Mouse (Mus musculus): Measurements from ENCODE around the gene Fam151a.
A peak's percentile ranks its signal among the peaks of the same experiment; 100 is the strongest.
"Not testable (repeated sequence)": the region's sequence is repeated elsewhere in the genome, so short reads cannot be mapped to it uniquely, and the experiment has no call there.

The Fam151a gene

DNA sequence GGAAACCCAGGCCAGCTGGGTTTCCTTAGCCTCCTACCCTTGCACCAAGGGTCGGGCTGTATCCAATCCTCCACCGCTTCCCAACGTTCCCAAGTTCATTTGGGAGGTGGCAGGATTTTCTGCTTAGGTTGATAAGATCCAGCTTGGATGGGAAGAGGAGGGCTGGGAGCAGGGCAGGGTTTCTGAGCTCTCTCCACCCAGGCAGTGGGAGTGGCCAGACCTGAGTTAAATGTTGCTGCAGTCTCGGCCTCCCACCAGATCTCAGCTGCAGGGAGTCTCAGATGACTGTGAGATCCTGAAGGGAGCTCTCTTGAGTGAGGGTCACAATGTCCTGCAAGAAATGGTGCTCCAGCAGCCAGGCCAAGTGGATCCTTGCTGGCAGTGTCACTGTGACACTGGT, at the start of gene Fam151a:
Gene Fam151a, plus strand, starts transcription at position 254 of the 400 bp plus-strand sequence.
- DNase-seq (ENCODE audit: low read depth in 1 of 2, low spot score in 2 of 2) = no peak

DNA sequence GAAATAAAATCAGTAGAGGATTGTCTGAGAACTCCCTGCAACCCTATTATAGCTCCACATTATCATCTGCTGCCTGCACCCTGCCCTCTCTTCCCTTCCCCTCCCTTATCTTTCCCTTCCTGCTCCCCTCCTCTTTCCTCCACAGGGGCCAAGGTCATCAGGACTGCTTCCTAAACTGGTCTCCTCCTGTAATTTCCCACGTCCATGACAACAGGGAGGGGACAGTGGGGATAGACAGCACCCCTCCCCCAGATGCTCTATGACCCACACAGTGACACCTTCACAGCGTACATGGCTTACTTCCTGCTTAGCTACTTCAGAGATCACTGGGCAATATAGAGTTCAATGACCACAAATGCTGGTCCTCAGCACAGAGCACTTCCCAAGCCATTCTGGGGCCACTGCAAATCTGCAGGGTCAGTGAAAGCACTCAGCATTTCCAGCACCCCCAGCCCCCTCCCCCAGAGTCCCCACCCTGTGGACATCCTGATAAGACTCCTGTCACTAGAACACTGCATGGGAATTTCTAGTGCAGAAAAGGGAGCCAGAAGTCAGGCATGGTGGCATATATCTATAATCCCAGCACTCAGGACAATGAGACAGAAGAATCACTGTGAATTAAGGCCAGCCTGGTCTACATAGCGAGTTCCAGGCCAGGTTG, 44.9 kb upstream of the Fam151a start:
- no peak for DNase-seq (ENCODE audit: low read depth in 1 of 2, low spot score in 2 of 2)

DNA sequence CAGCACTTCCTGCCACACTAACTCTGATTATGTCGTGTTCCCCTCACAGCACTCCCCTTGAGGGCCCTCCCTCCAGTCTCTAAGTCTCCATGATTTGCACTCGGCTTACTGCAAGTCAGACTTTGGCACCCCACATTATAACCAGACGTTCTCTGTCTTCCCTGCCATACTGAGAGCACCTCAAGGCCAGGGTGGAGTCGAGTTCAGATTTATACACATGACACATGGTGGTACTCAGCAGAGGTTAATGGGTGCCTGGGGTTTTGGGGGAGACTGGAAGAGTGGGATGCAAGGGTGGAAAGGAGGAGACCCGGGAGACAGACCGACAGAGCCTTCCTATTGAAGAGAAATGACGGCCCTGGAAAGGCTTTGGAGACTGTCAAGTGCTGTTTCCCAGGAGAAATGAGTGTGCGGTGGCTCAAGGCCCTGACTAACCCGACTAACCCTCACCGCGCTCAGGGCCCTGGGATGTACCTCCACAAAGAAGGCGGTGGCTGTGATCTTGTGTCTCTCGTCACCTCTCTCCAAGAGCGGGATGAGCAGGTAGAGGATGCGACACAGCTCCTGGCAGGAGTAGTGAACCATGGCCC, 39.8 kb upstream of the Fam151a start:
- DNase-seq (ENCODE audit: low read depth in 1 of 2, low spot score in 2 of 2) = no peak

DNA sequence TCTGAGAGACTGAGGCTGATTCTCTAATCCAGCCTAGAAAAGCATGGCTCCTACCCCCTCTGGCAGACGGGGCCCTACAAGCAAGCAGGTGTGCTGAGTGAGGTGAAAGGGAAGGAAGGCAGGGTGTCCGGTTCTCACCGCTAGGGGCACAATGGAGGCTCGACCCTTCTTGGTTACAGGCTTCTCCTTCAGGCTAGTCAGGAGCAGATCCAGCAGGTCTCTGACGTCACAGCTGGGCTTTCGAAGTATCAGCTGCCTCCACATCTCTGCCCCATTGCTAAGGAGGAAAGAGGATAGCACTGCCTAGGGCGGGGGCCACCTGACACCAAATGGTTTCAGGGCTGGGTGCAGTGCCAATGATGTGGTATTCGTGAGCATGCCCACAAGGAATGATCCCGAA, 33.7 kb upstream of the Fam151a start:
- no peak for DNase-seq (ENCODE audit: low read depth in 1 of 2, low spot score in 2 of 2)

DNA sequence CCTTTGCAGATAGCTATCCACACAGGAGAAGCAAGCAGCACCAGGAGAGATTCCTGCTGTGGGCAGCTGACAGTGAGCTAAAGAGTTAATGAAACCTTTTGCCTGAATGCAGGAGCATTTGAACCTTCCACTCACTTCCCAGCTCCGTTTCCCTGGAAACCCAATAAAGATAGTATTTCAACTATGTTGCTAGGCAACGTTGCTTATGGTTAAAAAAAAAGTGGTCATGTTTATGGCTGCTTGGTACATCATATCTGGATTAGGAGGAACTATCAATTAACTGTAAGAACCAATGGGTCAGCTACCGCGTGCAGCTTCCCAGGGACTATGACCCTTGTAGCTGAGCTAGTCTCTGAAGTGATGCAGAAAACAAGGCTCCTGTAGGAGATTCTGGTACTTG, 32.9 kb upstream of the Fam151a start:
- DNase-seq (ENCODE audit: low read depth in 1 of 2, low spot score in 2 of 2) = no peak

DNA sequence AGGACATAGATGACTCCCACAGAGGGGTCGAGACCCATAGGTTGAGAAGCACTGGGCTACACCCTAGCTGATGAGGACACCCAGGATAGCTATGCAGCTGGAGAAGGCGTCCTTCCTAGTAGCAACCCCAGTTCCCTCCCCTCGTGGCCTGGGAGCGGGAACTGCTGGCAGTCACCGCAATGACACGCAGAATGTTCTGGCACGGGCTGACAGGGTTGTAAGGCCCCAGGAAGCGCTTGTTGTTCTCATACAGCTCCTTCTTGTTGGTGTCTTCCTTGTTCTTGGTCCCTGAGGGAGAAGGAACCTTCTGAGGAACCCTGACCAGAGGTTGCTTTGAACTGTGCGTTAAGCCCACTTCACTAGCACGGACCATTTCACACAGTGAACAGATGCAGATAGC, 29.7 kb upstream of the Fam151a start:
- no peak for DNase-seq (ENCODE audit: low read depth in 1 of 2, low spot score in 2 of 2)

DNA sequence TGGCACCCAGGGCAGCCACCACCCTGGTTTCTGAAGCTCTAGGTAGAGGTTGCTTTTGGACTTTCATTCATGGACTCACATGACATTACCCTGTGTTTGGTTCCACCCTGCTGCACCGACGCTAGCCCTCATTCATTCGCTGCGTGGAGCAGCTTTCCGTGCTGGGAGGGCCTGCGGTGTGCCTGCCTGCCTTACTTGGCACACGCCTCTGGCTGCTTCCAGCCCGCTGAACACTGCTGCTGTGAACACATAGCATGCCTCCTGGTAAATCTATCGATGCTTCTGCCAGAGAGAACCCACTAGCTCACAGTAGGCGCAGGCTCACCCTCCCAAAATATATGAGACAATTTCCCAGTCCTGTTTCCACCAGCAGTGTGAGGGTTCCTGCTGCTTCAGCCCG, 29.3 kb upstream of the Fam151a start:
- no peak for DNase-seq (ENCODE audit: low read depth in 1 of 2, low spot score in 2 of 2)

DNA sequence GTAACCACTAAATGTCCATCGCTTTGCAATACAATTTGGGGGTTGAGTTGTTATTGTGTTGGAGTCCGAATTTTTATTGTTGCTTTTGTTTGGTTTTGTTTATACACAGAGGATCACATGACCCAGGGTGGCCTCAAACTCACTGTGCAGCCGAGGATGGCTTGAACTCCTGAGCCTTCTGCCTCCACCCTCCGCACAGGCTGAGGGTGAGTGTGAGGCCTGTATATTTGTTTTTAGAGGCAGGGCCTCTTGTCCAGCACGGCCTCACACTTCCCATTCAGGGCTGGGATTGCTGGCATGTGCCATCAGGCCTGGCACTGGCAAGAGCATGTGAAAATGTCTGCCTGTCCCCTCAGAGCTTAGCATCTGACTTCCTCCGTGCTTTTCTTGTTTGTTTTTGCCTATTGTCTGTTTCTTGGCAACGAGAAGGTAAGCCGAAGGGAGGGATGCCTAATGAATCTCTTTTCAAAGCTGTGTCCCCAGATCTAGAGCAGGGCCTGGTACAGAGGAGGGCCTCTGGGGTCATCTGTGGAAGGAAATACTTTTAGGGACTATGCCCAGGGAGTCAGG, 28.5 kb upstream of the Fam151a start:
- no peak for DNase-seq (ENCODE audit: low read depth in 1 of 2, low spot score in 2 of 2)

DNA sequence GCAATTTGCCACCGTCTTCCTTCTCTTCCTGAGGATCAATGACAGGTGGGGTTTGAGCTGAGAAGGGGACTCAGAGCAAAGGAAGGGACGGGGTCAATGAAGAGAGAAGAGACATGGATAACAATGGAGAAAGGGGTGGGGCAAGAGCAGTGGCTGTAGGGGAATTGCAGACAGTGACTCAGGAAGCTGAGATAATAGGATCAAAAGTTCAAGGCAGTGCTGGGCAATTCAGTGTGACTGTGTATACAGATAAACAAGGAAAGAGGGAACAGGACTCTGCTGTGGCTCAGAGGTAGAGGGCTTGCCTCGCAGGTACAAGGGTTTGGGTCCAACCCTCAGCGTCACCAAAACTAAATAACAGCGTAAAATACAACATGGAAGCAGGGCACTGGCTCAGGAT, 25.7 kb upstream of the Fam151a start:
- DNase-seq (ENCODE audit: low read depth in 1 of 2, low spot score in 2 of 2) = no peak

DNA sequence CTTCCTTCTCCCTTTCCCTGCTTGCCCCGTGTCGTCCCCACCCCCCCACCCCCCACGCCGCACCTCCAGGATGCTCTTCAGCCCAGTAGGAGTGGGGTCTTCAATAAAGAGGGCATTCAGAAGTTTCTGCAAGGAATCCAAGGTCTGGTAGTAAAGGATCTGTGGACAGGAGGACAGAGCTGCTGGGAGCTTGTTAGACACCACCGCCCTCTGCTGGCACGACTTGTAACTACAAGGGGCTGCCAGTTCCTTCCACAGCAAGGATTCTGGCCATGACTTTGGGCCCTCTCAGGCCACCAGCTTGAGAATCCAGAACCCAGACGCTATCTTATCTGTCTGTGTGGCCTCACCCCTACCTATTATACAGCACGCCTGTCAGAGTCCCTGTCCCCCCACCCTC, 25.3 kb upstream of the Fam151a start:
- peak in 1 of 2 experiments; percentile 44 for DNase-seq (ENCODE audit: low read depth in 1 of 2, low spot score in 2 of 2)

DNA sequence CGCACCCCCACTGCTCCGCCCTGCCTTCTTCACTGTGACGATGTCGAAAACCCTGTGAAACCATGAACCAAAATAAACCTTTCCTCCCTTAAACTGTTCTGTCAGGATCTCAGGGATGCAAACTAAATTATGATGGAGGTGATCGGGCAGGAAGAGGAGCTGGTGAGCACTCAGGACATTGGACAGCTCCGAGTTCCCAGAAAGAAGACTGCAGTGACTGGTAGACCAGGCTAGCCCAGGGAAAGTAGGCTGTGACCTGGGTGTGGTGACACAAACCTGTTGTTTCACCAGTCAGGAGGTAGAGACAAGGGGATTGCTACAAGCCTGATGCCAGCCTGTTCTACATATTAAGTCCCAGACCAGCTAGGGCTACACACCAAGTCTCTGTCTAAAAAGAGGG, 20.1 kb upstream of the Fam151a start:
- DNase-seq (ENCODE audit: low read depth in 1 of 2, low spot score in 2 of 2) = no peak

DNA sequence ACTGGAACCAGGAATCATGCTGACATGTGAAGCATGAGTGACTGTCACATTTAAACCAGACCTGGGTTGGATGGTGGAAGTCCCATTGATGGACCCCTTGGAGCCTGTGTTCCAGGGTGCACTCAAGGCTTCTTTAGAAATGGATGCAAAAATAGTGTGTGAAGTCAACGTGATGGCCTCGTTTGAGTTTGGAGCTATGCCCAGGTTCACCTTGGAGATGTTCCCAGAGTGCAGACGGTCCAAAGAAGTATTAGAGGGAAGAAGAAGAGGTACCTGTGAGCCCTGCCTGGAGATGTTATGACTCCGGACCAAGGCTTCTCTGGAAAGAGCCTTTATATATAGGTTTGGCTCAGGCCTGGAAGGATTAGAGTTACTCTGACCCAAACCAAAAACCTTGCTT, 13.1 kb upstream of the Fam151a start:
- no peak for DNase-seq (ENCODE audit: low read depth in 1 of 2, low spot score in 2 of 2)

DNA sequence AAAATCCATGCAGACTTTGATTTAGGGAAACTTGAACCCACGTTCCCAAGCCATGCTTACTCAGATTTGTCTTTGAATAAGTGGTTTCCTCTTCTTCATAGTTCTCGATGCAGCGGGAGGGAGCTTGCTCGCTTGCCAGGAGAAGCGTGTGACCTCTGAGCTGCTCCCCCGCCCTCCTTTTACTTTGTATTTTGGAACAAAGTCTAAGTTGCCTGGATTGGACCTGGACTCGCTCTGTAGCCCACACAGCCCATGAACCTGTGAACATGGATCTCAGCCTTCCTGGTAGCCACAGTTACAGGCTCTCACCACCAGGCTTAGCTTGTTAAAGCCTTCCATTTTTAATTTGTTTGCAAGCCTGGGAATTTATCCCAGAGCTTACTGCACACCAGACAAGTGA, 2.9 kb upstream of the Fam151a start, which contains the start of gene Mroh7:
Gene Mroh7, minus strand, starts transcription at position 112 of the 400 bp plus-strand sequence.
- DNase-seq (ENCODE audit: low read depth in 1 of 2, low spot score in 2 of 2) = no peak

DNA sequence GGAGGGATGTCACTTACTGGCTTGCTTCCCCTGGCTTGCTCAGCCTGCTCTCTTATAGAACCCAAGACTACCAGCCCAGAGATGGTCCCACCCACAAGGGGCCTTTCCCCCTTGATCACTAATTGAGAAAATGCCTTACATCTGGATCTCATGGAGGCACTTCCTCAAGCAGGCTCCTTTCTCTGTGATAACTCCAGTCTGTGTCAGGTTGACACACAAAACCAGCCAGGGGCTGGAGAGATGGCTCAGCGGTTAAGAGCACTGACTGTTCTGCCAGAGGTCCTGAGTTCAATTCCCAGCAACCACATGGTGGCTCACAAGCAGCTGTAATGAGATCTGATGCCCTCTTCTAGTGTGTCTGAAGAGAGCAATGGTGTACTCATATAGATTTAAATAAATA, 3.2 kb downstream of the Fam151a start:
- not testable (repeated sequence) for DNase-seq (ENCODE audit: low read depth in 1 of 2, low spot score in 2 of 2)

DNA sequence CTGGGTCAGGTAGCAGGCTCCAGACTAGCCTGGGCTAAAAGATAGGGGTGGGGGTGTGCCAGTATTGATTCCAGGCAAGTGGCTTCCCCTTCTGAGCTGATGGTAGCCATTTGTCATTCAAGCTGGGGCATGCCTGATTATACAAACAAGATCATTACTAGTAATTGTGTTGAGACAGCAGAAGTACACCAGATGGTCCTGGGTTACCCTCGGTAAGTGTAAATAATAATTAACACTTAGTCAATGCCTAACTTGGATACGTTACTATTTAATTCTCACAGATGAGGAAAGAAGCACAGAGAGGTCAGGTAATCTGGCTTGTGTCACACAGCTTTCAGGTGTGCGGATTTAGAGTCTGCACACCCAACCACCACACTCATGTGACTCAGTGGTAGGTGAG, 4.2 kb downstream of the Fam151a start:
- no peak for DNase-seq (ENCODE audit: low read depth in 1 of 2, low spot score in 2 of 2)

DNA sequence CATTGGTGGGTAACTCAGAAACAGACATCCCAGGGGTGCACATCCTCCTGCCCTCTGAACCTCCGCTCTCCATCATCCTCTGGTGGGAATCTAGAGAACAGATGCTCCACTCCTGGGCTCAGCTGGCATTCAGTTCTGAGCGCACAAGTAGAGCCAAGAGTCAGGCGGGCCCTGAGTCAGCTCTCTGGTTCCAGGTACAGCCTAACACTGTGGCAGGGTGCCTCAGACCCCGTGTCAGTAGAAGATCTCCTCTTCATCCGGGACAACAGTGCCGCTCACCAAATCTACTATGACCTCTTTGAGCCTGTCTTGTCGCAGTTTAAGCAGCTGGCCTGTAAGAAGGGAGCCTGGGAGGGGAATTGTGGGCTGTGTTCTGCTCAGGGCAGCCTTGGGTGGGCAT, 12.2 kb downstream of the Fam151a start:
- no peak for DNase-seq (ENCODE audit: low read depth in 1 of 2, low spot score in 2 of 2)

DNA sequence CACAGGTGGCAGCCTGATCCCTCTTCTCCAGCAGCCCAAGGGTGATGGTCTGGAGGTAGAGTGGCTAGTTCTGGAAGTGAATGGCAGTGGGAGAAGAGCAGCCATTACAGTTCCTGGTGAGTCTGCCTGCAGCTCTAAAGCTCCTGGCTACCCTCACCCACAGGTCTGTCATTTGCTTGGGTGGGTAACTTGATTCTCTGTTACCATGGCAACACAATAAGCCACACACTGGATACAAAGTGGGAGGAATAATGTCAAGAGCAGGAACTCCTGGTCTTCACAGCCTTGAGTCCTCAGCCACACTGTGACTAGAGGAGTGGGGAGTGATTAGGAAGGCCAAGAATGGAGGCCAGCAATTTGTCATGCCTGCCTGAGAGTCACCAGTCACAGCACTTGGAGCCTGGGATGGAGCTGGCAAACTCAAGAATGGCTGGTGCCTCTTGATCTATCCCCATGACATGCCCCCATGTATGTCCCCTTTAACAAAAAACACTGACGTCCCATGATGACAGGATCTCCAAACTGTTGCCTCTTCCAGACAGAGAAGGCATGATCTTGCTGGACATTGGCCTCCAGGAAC, 13.4 kb downstream of the Fam151a start:
- DNase-seq (ENCODE audit: low read depth in 1 of 2, low spot score in 2 of 2) = no peak

DNA sequence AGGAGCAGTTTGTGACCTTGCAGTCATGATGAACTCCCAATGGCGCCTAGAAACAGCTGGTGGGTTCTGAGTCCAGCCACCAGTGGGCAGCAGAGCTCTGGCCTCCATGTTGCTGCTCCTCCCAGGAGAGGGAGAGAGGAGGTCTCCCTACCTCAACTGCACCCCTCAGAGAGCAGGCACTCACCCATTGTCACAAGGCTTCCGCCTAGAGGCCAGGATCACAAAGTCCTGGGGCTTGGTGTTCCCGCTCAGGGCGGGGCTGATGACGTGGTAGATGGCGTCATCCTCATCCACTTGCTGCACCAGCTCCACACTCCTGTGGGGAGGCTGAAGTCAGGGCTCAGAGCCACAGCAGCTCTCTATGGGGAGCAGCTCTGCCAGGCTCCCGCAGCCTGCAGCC, 16.0 kb downstream of the Fam151a start:
- no peak for DNase-seq (ENCODE audit: low read depth in 1 of 2, low spot score in 2 of 2)

DNA sequence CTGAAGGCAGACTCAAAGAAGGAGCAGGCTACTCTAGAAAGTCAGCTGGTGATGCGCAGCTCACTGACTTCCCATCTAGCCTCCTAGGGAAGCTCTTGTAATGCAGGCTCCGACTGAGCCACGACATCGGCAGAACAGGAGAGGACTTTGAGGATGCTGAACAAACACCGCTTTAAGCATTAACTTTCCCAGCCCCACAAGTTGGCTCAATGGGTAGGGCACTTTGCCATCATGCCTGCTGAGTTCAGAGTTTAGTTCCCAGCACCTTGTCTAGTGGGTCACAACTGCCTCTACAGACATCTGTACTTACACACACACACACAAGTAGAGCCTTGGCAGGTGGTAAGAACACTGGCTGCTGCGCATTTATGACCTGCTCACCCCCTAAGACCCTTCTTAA, 18.0 kb downstream of the Fam151a start:
- no peak for DNase-seq (ENCODE audit: low read depth in 1 of 2, low spot score in 2 of 2)

DNA sequence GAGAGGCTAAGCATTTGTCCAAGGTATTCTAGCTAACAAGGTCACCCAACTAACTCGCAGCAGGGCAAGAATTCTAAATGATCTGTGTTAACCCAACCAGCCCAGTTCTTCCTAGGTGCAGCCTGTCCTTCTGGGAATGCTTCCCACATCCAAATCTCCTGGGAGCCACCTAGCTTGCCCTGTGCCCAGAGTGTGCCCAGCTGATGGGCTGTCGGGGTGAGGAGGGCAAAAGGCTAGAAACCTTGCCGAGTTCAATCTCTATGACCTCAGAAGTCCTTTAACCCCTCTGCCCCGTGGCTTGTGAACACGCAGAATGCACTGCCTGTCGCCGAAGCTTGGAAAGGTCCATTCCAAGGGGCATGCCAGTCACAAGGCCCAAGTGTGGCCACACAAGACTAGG, 30.5 kb downstream of the Fam151a start:
- DNase-seq (ENCODE audit: low read depth in 1 of 2, low spot score in 2 of 2) = no peak

DNA sequence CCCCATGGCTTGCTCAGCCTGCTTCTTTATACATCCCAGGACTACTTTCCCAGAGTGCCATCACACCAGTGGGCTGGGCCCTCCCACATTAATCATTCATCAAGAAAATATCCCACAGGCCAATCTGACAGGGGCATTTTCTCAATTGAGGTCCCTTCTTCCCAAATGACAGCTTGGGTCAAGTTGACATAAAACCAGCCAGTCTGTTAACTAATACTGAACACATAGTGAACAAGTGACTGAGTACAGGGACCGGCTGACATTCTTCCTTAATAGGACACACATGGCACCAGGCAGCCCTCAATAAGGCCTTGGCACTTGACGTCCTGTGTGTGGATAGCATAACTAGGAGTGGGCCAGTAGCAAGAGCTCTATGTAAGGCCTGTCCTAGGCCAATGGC, 35.6 kb downstream of the Fam151a start:
- DNase-seq (ENCODE audit: low read depth in 1 of 2, low spot score in 2 of 2) = no peak

DNA sequence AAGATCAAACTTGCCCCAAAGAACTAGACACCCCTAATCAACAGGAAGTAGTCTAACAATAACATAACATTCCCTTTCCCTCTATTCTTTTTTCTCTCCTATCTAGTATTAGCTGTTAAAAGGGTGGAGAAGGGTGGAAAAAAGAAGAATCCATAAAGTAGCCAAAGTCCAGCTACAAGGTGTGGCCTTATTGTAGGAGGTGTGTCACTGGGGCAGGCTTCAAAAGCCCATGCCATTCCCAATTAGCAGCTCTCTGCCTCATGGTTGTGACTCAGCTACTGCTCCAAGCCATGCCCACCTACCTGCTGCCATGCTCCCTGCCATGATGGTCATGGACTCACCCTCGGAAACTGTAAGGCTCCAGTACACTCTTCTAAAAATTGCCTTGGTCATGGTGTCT, 38.9 kb downstream of the Fam151a start:
- DNase-seq (ENCODE audit: low read depth in 1 of 2, low spot score in 2 of 2) = no peak

DNA sequence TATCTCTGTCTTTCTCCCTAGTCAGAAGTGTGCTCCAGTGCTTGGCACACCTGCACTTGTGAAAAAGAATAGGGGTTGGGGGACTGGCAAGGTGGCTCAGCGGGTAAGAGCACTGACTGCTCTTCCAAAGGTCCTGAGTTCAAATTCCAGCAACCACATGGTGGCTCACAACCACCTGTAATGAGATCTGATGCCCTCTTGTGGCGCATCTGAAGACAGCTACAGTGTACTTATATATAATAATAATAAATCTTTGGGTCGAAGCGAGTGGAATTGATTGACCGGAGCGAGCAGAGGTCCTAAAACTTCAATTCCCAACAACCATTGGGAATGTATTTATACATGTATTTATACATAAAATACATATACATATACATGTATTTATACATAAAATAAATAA, 42.1 kb downstream of the Fam151a start:
- not testable (repeated sequence) for DNase-seq (ENCODE audit: low read depth in 1 of 2, low spot score in 2 of 2)
